Mouse (Mus musculus) ovary, postnatal 14 days (tissue): ENCODE results near the gene Perm1.
A peak's percentile ranks its signal among the peaks of the same experiment; 100 is the strongest.

Source experiments
- DNase-seq: peaks from one replicate; pipeline ENCODE4 v3.0.0; 2022; ENCODE audit warnings: low spot score

Gene Perm1

DNA sequence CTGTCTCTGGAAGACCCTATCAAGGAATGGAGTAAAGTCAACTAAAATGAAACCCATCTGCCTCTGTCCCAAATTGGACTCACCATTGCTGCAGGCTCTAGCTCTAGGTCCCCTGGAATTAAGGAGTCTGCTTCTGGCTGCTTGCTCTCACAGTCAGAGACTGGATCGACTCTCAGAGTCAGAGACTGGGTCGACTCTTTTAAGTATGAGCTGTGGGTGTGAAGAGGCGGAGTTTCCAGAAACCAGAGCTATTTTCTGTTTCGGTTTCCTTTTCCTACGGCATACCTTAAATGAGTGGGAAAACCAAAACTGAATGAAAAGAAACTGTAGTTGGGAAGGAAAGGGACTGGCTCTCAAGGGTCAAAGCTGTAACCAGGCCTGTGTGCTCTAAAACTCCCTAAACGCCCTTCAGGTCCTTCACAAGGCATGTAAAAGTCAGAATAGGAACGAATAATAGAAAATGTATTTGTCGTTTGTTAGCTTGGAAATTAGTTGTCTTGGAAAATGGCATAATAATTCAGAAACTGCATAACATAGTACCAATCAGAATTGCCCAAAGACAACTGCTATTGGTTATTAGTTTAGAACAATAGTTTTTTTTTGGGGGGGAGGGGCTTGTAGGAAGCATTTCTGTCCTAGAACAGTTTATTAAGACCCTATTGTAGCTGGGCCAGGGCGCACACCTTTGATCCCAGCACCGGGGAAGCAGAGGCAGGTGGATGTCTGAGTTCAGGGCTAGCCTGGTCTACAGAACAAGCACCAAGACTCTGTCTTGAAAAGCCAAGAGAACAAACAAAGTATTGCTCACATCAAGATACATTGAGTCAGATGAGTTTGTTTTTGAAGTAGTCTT lies 14.8 kb upstream of the Perm1 start, which contains the start of gene Isg15:
Gene Isg15, minus strand, starts transcription at position 196 of the 853 bp plus-strand sequence.
- DNase-seq: no peak

DNA sequence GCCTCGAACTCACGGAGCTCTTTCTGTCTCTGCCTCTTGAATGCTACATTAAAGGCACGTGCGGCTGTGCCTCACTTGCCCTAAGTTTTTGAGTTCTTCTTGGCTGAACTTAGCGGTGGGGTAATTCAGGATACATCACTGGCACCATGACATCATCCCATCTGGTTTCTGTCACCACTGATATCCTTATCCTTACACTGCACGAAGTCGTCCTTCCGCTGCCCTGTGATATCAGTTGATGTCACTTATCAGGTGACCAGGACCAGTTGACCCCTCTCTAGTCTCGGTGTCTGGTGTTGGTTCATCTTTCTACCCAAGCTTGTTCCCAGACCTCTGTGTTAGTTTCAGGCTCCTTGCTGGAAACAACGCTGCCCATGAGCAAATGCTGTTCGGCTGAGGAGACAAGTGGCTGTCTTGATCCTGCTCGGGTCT lies 13.2 kb upstream of the Perm1 start:
- DNase-seq: no peak

DNA sequence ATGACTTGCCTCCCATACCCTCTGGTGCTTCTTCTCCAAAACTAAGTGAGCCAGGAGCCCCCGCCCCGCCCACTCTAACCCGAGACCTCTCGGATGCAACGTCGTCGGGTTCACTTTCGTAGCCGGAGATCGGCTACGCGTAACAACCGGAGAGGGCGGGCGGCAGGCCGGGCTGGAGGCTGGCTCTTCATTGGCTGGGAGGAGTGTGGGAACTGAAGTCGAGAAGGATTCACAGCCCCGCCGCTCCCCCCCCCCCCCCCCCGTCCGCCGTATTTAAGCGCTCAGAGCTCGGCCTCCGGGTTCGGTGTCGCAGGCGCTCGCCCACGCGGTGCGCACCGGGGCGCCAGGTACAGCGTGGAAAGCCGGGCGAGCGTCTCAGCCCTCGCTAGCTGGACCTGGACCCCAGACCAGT lies 12.7 kb upstream of the Perm1 start, which contains the start of gene AW011738:
Gene AW011738, plus strand, starts transcription at position 304 of the 412 bp plus-strand sequence.
- DNase-seq: no peak

DNA sequence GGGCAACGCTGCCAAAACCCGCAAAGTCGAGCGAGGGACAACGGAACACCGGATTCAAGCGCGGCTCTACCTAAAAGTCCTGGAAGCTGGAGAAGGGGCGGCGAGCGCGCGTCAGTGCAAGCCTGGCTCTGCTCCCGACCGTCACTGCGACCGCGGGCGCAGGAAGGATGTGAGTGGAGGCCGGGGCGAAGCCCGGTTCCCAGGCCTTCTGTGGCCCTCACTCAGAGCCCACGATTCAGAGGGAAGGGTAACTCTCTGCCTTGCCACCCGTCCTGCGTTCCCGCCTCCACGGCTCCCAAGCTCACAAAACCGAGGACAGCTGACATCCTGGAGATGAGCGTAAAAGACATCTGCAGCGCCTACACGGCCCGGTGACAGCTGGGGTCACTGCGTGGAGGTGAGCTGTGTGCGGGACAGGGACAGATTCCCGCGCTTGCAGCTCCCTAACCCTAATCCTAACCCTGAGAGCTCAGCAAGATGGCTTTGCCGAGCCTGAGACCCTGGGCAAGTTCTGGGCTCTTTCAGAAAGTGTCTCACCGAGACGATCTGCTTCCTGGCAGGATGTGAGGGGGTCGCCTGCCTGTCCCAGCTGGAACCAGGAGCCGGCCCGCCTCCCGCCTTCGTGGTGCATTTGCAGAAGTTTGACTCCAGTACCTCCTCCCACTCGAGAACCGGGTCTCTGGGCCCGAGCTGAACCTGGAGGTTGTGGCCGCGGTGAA lies 12.1 kb upstream of the Perm1 start:
- DNase-seq: no peak

DNA sequence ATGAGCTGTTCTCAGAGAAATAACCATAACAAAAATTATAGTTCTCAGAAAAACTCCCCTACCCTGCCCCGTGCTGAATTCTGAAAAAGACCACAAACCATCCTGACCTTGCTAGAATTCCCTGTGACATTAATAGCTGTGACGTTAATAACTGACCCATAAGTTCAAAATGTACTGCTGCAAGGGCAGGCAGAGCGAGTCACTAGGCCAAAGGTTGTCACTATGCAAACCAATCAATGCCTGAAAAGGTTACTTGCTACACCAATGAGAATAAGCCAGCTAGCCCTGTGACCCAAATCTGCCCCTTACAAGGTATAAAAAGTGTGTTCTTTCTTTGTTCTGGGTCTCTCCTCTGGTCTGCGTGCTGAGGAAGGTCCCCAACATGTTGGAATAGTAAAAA lies 6.8 kb upstream of the Perm1 start:
- no peak for DNase-seq

DNA sequence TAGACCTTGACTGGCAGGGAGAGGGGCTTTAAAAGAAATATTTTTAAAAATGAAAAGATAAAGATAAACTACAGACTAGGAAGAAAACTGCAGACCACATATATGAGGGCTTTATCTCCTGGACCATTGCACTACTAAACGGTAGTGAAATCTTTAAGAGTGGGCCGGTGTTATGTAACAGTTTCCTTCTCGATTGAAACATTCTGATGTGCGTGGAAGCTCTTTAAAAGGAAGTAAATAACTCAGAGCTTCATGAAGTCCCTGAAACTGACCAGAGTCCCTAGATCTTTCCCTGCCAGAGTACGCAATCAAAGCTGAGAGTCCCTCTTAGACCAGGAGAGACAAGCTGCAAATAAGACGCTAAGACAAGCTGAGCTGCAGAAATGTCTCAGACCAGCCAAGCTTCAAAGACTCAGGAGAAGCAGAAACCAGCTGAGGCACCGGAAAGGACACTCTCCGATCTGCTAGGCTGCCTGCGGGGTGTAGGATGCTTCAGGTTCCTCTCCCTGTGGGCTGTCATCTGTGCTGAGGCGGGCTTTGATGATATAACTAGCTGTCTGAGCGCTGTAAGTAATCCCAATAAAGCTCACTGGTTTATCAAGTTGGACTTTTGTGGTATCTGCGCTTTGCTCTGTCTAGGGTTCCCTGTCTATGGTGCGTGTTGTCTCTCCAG lies 5.6 kb upstream of the Perm1 start:
- no peak for DNase-seq

DNA sequence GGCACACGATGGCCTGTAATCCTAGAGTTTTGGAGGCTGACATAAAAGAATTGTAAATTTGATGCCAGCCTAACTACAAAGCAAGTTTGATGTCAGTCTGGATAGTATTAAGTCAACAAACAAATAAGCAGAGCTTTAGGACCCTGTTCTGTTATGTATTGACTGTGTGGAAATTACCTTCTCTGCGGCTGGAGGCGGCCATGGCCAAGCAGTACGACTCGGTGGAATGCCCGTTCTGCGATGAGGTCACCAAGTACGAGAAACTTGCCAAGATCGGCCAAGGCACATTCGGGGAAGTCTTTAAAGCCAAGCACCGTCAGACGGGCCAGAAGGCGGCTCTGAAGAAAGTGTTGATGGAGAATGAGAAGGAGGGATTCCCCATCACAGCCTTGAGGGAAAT lies 2.5 kb upstream of the Perm1 start:
- no peak for DNase-seq

DNA sequence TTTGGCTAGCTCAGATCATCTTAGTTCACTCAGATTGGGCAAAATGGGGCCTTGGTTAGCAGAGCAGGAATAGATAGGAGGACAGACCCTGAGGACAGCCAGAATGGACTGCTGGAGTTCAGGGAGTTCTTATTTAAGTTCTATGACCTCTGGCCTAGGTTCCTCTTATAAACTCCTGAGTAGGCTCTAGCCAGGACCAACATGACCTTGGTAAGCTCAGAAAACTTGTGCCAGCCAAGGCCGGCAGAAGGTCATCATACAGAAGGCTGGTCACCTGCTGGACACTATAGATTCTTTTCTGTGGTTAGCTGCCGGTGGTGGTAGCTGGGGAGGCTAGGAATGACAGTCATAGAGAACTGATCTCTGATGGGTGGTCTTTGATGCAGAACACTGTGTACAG lies 528 bp downstream of the Perm1 start:
- no peak for DNase-seq

DNA sequence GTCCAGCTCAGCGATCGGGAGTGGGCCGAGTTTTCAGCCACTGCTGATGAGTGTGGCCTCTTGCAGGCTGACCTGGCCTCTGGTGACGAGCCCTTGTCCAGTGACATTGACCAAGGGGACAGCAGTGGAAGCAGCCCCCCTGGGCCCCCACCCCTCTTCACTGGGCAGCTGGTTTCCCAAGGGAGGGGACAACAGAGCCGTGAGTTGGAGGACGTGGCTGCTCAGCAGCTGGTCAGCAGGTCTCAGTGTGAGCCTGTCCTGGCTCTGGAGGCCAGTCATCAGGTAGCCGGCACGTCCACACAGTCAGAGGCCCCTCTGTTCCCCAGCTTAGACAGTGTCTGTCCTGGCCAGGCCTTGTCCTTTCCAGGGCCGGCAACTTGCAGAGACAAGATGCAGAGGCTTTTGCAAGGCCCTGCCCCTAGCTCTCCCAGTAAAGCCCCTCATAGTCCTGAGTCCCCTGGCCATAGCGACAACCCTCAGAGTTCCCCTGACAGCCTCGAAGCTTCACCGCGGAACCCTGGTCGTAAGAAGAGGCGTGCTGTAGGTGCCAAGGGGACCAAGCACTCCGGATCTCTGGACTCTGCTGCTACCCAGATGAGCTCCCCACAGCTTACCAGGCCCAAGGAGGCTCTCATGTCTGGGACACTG lies 1.5 kb downstream of the Perm1 start:
- DNase-seq: no peak

DNA sequence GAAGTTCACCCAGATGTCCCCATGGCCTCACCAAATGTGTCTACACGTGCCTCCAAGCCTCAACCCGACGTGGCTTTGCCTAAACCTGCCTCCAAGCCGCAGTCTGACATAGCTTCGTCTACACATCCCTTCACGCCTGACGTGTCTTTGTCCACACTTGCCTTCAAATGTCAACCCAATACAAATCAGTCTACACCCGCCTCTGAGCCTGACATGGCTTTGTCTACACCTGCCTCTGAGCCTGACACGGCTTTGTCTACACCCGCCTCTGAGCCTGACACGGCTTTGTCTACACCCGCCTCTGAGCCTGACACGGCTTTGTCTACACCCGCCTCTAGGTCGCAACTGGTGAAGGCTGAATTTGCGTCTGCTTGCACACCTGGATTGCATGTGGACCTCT lies 2.2 kb downstream of the Perm1 start:
- DNase-seq: no peak

DNA sequence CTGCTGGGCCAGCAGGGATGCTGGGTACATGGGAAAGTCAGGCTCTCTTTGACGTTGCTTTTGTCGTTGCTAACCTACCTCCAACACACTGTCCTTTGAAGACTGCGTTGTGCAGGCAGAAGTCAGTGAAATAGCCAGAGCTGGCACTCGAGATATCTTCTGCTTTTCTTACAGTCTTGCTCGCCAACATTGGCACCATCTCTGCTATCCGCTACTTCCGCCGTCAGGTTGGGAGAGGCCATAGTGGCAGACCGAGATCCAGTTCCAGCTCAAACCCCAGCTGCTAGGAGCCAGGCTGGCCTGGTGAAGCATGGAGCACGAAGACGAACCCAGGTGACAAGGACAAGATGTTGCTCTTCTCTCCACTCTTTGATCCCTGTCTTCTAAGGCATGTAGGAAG lies 4.3 kb downstream of the Perm1 start:
- DNase-seq: no peak

DNA sequence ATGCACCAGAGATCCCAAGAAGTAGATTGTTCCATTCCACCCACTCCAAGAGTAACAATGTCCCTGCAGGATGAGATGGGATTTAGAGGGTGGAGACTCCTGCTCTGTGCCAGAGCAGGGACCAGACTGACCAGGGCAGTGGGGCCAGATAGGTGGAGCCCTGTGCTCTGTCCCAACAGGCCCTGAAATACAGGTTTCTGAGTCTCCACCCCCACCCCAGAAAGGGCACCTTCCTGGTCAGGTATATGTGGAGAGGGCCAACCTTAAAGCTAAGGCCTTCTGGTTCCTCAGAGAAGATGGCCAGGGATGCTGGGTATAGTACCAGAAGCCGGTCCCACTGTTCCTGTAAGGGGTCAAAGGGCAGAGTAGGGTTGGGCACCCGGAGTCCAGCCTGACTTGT lies 8.6 kb downstream of the Perm1 start:
- DNase-seq: no peak

DNA sequence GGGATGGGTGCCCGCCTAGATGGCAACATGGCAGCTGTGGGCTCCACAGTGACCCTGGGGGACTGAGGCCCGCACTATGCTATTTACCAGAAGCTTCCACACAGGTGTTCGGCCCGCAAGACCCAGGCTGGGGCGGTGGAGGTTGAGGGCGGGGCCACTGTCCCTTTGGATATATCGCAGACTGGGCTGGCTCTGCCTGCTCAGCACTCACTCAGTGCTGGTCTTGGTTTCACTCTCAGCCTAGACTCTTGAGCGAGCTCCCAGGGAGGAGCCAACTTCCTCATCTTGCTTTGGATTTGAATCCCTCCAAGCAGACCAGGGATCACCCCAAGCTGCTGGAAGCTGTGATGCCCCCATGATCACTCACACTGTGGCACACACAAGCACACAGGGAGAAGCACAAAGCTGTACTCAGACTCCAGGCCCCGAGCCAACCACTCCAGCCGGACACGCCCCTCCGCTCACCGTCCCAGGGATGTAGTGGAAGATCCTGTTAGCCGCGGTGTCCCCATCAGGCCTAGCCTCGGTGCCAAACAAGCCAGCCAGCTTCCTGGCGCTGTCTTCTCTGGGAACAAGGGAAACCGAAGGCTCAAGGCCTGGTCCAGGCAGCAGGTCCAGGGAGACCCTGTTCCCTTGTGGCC lies 12.2 kb downstream of the Perm1 start:
- DNase-seq: no peak

DNA sequence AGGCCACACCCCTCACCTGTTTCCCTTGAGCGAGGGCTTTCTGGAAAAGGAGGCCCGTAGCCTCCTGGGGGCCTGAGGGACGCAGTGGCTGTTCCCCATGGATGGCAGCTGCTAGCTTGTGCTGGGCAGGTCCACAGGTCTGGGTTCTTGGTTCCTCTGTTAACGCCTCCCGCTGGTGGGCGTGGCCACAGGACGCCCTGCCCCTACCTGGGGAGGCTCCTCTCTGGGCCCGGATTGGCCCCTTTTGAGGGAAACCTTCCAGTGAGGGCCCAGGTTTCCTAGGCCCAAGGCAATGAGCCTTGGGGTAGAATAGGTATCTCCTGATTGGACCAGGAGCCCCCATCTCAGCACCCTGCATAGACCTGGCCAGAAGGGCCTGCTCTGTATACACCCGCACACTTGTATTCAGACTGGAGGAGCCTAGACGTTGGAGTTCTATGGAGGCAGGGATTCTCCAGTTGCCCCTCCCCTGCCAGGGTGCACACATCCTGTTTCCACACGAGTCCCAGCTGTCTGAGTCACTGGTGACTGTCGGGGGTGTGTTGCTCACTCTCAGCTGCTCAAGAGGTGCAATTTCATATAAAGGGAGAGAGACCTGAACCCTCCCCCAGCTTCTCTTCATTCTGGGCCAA lies 12.8 kb downstream of the Perm1 start:
- DNase-seq: no peak

DNA sequence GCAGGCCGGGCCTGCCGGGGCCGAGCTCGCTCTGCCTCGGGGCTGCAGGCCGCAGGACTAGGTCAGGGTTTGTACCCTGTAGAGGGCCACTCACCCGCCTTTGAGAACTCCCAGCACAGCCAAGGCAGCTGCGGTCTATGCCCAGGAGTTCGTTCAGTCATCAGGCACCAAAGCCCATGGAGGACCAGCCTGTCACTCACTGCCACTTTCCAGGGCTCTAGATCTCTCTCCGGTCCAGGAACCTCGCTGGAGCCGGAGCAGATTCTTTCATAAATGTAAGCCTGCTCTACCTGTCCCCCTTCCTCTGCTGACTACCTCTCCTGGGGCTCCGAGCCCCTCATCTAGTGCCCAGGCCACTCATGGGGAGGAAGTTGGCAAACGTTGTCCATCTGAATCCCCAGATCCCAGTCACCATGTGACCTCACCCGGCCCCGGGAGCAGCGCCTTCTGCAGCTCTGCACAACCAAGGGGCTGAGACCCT lies 18.4 kb downstream of the Perm1 start:
- no peak for DNase-seq

DNA sequence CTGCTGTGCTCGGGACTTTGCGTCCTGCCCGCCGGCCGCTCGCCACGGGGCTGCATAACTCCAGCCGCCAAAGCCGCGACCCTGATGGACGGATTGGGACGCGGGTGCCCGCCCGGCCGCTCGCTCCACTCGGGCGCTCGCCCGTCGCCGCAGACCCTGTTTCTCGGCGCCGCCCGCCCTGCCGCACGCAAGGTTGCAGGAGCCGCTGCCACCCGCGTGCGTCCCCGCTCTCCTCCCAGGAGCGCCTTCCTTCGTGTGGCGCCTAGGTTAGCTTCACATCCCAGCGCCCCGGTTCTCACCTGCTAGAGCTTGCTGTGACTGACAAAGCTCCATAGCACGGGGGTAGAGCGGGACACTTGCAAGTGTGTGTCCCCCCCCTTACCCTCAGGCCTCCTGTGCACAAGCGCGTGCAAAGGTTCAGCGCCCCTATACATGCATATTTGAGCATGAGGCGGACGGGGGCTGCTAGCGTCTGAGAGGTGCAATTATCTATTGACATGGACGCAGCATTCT lies 19.1 kb downstream of the Perm1 start, which contains the start of gene Plekhn1:
Gene Plekhn1, minus strand, starts transcription at position 157 of the 513 bp plus-strand sequence.
- peak; percentile 55 for DNase-seq

DNA sequence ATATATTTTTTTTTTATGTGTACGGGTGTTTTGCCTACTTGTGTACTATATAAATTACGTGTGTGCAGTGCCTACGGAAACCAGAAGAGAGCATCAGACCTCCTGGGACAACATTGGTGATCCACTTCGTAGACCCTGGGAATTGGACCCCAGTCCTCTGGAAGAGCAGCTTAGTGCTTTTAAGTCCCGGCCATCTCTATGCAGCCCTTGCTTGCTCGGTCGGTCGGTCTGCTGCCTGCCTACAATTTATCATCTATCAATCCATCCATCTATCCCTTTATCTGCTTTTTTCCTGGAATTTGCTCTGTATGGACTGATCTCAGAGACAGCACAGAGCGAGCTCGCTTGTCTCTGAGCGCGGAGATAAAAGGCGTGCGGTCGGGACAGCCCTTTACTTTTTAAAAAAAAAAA lies 19.7 kb downstream of the Perm1 start:
- no peak for DNase-seq

DNA sequence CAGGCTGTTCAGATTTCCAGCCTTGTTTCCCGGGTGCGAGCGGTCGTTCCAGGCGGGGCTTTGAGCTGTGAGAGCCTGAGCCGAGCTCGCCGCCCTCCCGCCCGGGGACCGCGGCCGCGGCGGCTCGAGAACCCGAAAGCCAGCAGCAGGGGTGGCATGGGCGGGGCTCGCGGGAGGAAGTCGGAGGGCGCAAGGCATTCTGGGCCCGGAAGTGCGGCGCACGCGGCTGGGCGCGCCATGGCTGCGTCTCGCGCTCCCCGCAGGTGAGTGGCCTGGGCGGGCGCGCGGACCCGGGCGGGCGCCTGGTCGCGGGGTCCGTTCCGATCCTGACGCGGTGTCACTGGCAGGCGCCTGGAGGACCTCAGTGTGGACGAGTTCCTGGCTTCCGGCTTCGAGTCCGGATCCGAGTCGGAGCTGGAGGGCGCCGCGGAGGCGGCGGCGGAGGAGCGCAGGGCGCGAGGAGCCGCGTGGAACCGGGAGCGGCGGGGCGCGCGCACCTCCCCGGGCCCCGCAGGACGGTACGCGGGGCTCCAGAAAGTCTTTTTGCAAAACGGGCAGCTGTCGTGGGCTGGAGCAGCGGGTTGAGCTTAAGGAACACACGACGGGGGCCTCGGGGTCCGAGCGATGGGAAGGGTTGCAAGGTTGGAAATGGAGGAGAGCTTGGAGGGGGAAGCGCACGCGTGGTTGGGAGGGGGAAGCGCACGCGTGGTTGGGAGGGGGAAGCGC lies 20.3 kb downstream of the Perm1 start, which contains the start of gene Noc2l:
Gene Noc2l, plus strand, starts transcription at position 203 of the 726 bp plus-strand sequence.
- peak; percentile 77 for DNase-seq

DNA sequence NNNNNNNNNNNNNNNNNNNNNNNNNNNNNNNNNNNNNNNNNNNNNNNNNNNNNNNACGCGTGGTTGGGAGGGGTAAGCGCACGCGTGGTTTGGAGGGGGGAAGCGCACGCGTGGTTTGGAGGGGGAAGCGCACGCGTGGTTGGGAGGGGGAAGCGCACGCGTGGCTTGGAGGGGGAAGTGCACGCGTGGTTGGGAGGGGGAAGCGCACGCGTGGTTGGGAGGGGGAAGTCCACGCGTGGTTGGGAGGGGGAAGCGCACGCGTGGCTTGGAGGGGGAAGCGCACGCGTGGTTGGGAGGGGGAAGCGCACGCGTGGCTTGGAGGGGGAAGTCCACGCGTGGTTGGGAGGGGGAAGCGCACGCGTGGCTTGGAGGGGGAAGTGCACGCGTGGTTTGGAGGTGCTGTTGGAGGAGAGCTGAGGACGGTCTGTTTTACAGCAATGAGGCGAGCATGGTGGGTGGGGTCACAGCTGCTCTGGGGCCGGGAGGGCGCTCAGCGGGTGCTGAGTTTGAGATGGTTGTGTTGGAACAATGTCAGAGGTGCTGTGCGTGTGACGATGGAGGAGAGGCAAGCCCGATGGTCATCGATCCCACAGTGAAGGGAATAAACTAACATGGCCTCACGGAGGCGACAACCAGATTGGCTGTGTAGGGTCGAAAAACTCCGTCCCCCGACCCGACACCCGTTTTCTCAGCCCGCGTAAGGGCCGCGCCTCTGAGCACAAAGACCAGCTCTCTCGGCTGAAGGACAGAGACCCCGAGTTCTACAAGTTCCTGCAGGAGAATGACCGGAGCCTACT lies 21.2 kb downstream of the Perm1 start:
- no peak for DNase-seq
